Mouse (Mus musculus) B cell, adult 2 months (primary cell): ENCODE results near the gene Ces2b.
"Not testable (repeated sequence)": the region's sequence is repeated elsewhere in the genome, so short reads cannot be mapped to it uniquely, and the experiment has no call there.

Experiments used
- DNase-seq, 2 experiments: peaks; one replicate each; pipeline ENCODE4 v3.0.0; 2022

Gene Ces2b

DNA sequence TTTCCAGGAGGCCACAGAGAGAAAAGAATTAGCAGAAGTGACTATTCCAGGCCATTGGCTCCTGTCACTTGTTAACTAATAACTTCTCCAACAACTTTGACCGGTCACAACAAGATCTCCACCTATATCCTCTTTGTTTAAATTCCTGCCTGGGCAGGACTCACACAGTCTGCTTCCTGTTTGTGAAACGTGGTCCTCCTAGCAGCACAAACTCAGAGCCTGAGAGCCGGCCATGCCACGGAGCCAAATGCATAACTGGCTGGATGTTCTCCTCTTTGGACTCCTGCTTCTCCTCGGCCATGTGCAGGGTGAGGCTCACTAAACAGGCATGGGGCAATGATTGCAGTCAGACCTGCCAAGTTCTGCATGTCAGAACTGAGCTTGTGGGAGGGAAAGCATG is at the start of gene Ces2b:
Gene Ces2b, plus strand, starts transcription at position 133 of the 400 bp plus-strand sequence.
- no peak for DNase-seq

DNA sequence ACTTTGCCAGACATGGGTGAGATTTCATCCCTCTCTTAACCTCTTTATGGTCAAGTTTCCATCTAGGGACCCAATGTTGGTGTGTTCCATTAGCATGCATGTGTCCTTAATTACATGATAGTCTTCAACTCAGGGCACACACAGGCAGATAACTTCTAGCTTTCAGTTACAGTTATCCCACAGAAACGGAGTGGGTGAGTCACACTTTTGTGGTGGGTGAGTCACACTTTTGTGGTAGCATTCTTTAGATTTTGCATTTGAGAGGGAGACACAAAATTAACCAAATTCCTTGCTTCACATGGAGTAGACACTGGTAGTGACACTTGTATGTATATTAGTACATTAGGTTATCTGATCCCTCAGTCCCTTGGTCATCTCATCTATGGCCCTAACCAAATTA is 44.3 kb upstream of the Ces2b start:
- no peak for DNase-seq

DNA sequence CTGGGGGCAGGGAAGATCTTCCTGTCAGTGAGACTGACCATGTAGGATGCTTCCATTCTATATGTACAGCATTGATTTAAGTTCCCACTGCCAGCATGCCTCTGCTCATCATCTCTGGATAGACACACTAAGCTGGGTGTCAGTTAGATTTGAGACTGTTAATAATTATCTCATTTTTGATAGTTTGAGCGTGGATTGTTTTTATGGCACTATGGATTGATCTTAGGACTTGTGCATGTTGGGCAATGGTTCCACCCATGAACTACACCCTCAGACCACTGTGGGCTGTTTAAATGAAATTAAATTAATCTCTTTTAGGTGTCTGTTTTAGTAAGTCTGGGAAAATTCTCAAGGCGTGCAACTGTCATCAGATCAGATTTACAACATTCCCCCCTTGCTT is 42.4 kb upstream of the Ces2b start:
- DNase-seq, result no peak

DNA sequence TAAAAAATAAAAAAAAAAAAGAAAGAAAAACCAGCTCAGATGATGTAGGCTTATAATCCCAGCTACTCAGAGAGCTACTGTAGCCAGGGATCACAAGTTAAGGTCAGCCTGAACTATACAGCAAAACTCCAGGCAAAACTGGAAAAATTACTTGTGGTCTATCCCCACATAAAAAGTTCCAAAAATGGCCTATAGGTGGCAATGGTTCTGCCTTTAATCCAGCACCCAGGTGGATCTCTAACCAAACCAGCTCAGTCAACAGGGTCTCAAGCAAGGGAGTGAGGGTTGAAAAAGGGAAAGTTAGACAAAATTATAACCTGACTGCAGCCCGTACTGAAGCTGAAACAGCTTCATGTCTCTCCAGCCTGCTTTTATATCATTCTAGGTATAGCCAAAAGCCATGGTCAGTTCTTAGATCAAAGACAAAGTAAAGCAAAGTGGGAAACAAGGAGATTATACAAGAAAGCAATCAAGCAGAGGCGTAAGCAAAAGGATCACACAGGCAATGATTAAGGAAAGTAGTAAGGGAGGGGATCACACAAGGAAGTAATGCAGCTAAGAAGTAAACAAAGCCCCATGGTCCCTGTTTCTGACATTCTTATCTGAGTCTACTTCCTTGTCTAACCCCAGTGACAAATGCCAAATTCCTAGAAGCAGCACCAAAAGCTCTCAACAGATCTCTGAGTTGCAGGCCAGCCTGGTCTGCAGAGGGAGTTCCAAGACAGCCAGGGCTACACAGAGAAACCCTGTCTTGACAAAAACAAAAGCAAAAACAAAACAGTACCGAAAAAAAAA is 41.3 kb upstream of the Ces2b start:
- peak; percentile 31 to 32 for DNase-seq

DNA sequence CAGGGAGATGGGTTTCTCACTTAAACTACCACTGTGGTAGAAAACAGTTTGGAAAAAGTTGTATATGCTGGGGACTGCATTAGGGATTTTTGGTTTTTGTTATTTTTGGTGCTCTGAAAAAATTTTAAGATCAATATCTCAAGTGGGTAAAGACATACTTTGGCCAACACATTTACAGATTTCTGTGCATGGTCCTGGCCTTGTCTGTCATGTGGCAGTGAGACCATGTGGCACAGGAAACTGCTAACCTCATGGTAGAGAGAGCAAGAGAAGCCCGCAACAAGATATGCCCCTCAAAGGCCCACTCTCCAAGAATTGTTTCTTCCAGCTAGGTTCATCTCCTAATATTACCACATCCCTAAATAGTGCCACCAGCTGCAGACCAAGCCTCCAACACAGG is 32.0 kb upstream of the Ces2b start:
- no peak for DNase-seq

DNA sequence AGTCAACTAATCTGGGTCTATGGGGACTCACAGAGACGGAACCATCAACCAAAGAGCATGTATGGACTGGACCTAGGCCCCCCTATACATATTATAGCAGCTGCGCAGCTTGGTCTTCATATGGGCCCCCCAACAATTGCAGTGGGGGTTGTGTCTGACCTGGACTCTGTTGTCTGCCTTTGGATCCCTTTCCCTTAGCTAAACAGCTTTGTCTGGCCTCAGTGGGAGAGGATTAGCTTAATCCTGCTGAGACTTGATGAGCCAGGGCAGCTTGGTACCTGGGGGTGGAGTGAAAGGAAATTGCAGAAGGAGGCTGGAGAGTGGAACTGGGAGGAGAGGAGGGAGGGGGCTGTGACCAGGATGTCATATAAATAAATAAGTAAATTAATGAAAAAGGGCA is 25.2 kb upstream of the Ces2b start:
- no peak for DNase-seq

DNA sequence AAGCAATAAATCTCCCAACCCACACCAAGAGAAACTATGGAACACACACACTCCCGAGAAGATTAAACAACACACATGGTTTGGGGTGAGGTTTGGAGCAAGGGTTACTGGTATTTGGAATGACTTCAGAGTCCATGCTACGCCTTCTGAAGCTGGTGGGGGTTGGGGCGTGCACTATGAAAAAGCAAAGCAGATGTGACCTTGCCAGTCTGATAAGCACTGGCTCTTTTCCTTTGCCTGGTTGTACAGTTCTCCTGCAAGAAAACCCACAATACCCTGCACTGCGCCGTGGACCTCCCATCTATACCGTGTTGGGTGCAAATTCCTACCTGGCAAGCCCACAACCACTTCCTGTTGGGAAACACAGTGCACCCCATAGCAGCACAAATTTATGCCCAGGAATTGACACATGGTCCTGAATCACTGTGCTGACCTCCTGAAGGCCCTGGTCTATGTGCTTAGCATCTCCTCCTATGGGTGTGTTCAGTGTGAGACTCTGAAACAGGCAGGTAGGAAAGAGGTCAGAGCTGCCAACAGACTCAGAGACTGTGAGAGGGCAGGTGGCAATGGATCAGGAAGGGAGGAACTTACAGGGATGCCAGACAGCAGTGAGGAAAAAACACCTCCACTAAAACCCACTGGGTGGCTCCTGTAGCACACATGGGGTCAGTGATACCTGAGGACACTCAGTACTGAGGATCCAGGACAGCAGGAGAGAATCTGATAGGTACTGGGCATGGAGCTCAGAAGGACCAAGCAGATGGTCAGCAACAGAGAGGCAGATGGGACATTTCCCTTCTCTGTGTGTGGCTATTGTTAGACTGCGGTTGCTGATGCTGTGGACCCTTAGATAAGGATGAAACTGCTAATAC is 22.6 kb upstream of the Ces2b start:
- no peak for DNase-seq

DNA sequence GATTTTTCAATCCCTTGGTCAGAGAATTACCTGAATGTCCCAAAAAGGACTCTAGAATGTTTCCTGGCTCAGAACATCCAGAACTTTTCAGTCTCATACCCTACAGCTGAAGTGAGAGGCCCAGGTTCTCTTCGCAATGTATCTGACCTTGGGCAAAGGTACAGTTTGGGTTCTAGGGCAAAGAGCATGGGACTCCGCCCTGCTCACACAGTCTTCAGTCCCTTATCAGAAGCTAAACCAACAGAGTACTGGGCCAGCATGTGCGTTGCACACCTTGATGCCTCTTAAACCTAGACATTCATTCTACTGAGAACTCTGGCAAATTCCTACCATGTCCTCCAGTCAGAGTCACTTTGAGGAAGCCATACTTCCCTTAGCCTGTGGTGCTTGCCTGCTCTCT is 21.9 kb upstream of the Ces2b start:
- no peak for DNase-seq

DNA sequence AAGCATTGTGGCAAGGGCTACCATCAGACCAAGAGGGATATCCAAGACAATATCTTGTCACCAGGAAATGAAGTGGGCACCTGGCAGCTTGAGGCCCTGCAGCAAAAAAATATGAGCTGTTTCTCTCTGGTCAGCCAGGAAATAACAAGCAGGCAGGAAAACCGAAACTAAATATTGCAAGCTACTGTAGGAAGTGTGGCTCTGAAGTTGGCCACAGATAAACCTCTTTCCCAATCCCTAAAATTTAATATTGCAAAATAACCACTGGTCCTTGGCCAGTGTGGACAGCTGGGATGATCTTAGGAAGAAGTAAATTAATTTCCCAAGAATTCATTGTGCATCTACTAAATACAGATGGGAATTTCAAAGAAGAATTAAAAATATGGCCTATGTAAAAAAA is 4.5 kb upstream of the Ces2b start:
- no peak for DNase-seq

DNA sequence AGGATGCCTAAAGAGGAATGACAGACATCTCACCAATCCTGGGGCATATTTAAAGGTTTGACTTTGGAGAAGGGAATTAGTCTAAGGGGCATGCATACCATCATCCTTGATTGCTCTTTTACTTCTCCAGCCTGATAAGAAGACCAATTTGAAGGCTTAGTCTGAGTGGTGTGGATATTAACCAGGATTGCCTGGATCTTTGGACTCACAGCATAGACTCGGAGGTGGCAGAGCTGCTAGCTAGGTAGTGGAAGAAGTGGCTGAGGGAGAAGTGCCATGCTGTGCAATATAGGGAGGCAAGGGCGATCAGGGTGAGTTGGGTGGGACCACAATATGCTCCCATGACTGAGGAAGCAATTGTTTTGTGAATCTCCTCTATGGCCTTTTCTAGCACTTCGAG is 3.2 kb upstream of the Ces2b start:
- no peak for DNase-seq

DNA sequence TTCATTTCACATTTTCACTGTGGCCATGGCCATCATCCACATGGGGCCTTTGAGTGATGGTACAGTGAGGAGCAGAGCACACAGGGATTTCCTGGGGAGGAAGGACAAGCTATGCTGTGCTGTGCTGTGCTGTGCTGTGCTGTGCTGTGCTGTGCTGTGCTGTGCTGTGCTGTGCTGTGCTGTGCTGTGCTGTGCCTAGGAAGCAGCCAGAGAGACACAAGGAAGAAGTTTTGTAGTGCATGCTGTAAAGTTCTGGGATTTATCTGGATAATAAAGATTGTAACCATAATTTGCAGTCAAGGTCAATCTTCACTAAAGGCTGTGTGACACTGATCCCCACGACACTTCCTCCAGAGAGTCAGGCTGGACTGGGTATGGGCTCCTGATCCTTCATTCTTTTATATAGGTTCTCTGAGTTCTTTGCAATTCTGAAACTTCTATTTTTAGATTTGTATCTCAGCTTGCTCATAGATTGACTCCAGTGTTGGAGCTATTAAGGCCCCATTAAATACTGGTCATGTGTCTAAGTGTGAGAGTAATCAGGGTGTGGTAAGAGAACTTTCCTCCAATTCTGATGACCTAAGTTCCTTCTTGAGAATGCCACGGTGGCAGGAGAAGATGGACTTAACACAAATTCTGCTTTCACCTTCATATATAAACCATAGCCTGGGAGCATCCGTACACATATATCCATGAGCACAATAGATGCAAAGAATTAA is 10.1 kb downstream of the Ces2b start:
- DNase-seq, result no peak

DNA sequence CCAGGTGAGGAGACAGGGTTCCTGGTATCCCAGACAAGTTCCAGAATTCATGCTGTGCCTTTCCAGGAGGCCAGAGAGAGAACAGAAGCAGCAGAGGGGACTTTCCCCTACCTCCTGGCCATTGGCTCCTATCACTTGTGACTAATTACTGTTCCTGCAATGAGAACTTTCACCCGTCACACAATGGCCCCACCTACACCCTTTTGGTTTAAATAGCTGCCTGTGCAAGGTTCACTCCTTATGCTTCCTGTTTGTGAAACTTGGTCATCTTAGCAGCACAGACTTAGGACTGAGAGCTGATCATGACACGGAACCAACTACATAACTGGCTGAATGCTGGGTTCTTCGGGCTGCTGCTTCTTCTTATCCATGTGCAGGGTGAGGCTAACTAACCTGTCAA is 15.5 kb downstream of the Ces2b start, which contains the start of gene Ces2c:
Gene Ces2c, plus strand, starts transcription at position 238 of the 400 bp plus-strand sequence.
- no peak for DNase-seq

DNA sequence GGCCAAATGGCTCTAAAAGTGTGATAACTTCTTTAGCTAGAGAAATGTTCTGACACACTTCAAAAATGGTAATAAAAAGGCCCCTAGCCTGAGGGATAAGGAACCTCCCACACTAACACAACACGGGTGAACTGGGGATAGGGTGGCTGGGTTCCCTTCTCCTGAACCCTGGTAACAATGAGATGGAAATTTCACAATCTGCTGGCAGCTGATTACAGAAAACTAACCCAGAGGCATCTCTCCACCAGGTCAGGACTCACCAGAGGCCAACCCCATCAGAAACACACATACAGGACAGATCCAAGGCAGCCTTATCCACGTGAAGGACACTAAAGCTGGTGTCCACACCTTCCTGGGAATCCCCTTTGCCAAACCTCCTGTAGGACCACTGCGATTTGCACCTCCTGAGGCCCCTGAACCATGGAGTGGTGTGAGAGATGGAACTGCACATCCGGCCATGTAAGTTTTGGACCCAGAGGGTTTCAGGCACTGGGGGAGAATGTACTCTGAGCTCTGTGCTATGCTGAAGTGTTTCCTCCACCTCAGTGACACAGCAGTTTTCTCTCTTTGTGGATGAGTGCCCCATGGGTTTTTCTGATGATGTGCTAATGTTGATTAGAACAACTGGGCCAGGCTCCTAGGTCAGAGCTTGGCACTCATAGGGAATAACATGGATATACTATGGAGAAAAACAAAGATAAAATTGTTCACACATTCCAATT is 16.5 kb downstream of the Ces2b start:
- no peak for DNase-seq

DNA sequence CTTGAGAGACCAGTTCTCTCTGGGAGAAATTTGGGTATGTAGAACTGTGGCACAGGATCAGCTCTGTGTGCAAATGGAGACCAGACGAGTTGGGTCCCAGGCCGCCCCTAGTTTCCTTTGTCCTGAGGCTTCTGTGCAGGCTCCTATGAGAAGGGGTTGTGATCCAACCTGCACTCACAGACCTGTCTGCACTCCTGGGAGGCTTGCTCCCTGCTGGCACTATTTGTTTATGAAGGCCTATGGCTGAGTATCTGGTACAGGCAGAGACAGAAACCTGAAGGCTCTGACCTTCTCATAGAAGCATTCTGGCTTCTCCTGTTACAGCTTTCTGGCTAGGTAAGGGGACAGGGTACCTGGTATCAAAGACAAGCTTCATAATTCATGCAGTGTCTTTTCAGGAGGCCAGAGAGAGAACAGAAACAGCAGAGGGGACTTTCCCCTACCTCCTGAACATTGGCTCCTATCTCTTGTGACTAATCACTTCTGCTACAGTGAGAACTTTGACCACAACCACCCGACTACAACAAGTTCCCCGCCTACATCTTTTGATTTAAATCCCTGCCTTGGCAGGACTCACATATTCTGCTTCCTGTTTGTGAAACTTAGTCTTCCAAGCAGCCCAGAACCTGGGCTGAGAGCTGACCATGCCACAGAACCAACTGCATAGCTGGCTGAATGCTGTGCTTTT is 35.6 kb downstream of the Ces2b start:
- DNase-seq, result not testable (repeated sequence)

DNA sequence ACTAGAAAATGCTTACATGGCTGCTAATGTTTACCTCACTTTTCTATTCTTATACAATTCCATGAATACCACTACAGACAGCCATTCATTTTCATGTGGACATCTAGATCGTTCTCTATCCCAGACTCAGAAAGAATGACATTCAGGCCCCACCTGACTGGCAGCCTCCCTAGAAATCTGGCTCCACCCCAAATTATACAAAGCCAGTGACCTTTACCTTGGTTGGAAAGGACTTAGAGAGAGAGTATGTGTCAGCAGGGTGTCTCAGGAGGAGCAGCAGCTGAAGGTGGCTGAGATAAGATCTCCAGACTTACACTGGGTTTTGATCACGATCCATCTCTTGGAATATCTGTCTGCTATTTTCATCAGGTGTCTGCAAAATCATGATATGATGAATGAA is 37.5 kb downstream of the Ces2b start:
- DNase-seq, result not testable (repeated sequence)

DNA sequence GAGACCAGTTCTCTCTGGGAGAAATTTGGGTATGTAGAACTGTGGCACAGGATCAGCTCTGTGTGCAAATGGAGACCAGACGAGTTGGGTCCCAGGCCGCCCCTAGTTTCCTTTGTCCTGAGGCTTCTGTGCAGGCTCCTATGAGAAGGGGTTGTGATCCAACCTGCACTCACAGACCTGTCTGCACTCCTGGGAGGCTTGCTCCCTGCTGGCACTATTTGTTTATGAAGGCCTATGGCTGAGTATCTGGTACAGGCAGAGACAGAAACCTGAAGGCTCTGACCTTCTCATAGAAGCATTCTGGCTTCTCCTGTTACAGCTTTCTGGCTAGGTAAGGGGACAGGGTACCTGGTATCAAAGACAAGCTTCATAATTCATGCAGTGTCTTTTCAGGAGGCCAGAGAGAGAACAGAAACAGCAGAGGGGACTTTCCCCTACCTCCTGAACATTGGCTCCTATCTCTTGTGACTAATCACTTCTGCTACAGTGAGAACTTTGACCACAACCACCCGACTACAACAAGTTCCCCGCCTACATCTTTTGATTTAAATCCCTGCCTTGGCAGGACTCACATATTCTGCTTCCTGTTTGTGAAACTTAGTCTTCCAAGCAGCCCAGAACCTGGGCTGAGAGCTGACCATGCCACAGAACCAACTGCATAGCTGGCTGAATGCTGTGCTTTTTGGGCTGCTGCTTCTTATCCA is 55.0 kb downstream of the Ces2b start:
- DNase-seq, result not testable (repeated sequence)
